Mouse (Mus musculus) embryonic facial prominence, embryonic 11.5 days (tissue): ENCODE data around the gene Hoxb7. TPM values are rescaled to one million over a fixed set of nuclear protein-coding genes. Genes with fewer than 3 reads are reported as not detected.
A peak's percentile ranks its signal among the peaks of the same experiment; 100 is the strongest.

Experiments used
- ATAC-seq: fragments of 200-750 bp; cut with Nextera tagmentation; replicated peaks from 2 replicates; pipeline ENCODE4 v1.8.0; 2017; ENCODE audit warnings: low read depth; ENCODE audit not compliant: insufficient number of reproducible peaks, low FRiP score, low TSS enrichment
- DNase-seq: peaks from one replicate; pipeline ENCODE4 v3.0.0-alpha.2; 2015; ENCODE audit warnings: low spot score
- H3K27ac ChIP-seq: fragments of 300-500 bp; sonication (generic); replicated peaks from 2 replicates; pipeline ENCODE4 v1.5.1; 2014; ENCODE audit warnings: mild to moderate bottlenecking, low read depth, low read length, control low read depth
- H3K27me3 ChIP-seq: fragments of 300-500 bp; sonication (generic); 2 replicates; pipeline ENCODE4 v1.6.1; 2014; ENCODE audit warnings: mild to moderate bottlenecking, low read length, moderate library complexity, mixed read lengths; ENCODE audit not compliant: control insufficient read depth, insufficient read depth
- H3K36me3 ChIP-seq: fragments of 300-500 bp; sonication (generic); replicated peaks from 2 replicates; pipeline ENCODE4 v1.6.1; 2014; ENCODE audit warnings: low read depth, mild to moderate bottlenecking, low read length, moderate library complexity, mixed read lengths; ENCODE audit not compliant: control insufficient read depth, insufficient read depth
- H3K4me1 ChIP-seq: fragments of 300-500 bp; sonication (generic); 2 replicates; pipeline ENCODE4 v1.6.1; 2014; ENCODE audit warnings: low read length, mixed read lengths; ENCODE audit not compliant: control insufficient read depth, insufficient read depth
- H3K4me2 ChIP-seq: fragments of 300-500 bp; sonication (generic); 2 replicates; pipeline ENCODE4 v1.6.1; 2014; ENCODE audit warnings: low read depth, mild to moderate bottlenecking, control low read depth, low read length, moderate library complexity
- H3K4me3 ChIP-seq: fragments of 300-500 bp; sonication (generic); 2 replicates; pipeline ENCODE4 v1.5.1; 2014; ENCODE audit warnings: low read depth, low read length, control low read depth
- H3K9ac ChIP-seq: fragments of 300-500 bp; sonication (generic); replicated peaks from 2 replicates; pipeline ENCODE4 v1.6.1; 2014; ENCODE audit warnings: mild to moderate bottlenecking, control low read depth, low read length
- H3K9me3 ChIP-seq: fragments of 300-500 bp; sonication (generic); replicated peaks from 2 replicates; pipeline ENCODE4 v1.6.1; 2016; ENCODE audit warnings: mild to moderate bottlenecking, low read length, inconsistent platforms, mixed read lengths; ENCODE audit not compliant: control insufficient read depth
- whole genome bisulfite sequencing: fragments of 180-500 bp; shearing (Covaris S2); extraction: QIAGEN DNeasy Blood & Tissue Kit; methylation state at CpG from one replicate; pipeline ENCODE4 v1.1.7; 2014; 5-methylcytosine and 5-hydroxymethylcytosine counted together
- microRNA counts: library from miRNA; unstranded; fragments of <30 nt; microRNA quantifications from one replicate; lab custom pipeline; 2016
- microRNA-seq: library from miRNA; unstranded; fragments of <30 nt; microRNA quantifications from one replicate; pipeline ENCODE4, GENCODE M21; 2016; ENCODE audit warnings: borderline number of aligned reads
- polyA plus RNA-seq: library from polyadenylated mRNA; unstranded; fragments of >200 nt; fragmentation: Nextera tagmentation; extraction: Ambion mirVana; gene quantifications from 2 replicates; pipeline ENCODE4 v1.2.1, GENCODE M21; 2014

Gene Hoxb7
- polyA plus RNA-seq, 1 experiment from 2014 or later = 0.15 TPM

DNA sequence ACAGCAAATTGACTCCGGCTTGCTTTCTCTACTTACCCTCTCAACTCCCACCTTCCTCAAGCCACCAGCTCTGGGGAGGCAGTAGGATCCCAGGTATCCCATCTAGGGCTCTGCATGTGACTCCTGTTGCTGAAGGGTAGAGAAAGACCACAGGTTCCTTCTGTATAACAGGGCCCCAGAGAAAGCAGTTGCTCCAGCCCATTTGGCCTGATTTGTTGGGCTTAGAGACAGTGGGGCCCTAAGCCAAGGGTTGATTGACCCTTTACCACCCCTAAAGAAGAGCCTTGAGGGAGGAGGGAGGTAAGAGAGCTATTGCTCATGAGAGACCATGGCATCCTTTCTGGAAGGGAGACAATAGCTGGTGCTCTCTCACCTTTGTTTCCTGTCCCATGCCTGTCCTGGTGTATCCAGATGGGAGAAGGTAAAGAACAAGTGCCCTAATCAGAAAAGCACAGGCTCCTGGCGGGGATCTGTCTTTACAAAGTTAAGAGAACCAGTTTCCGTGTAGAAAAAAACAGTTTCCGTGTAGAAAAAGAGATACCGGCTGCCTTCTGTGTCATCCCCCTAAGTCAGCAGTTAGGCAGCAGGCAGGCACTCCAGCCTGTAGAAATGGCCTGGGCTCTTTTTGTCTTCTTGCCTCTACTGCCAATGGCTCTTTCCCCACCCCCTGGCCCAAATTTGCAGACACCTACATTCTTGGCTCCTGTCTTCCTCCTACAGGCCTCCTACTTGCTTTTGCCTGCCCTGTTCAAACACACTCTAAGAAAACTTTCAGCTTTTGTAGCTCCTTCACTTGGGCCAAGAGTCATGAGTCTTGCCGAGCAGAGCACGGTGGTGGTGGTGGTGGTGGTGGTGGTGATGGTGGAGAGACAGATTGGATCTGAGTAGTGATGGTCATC lies 52.8 kb downstream of the Hoxb7 start:
- ATAC-seq = no peak
- WGBS = 8% methylated on average over 7 of the region's 7 CpGs

More for the DNA sequence above, 52.8 kb downstream of the Hoxb7 start:
- H3K36me3 ChIP-seq = no peaks in the 10 kb centered on the region
- H3K27ac ChIP-seq = no peak overlapping the region; the same call in 1 of the 2 replicates
- H3K27me3 ChIP-seq = peaks cover 92% of the 10 kb centered on the region
- H3K4me1 ChIP-seq = no peaks in the 10 kb centered on the region; the same call in 1 of the 2 replicates
- no peak overlapping the region for H3K4me2 ChIP-seq
- H3K4me3 ChIP-seq = no peak overlapping the region
- H3K9ac ChIP-seq = no peak overlapping the region
- no peaks in the 10 kb centered on the region for H3K9me3 ChIP-seq
- DNase-seq = no peak

MicroRNA genes within 50 kb of the gene (microRNA counts, 519-probe panel; counts per million panel counts)
- microRNA mmu-miR-10a (lab: Ali Mortazavi, UCI) (3,714 counts per million, percentile 55 among the panel's probes with 10 or more counts), microRNA mmu-miR-196a (lab: Ali Mortazavi, UCI) (1,298 counts per million, percentile 4 among the panel's probes with 10 or more counts)

Small RNA genes lying within 50 kb of the gene (microRNA-seq; reads per million reads assigned to microRNA genes)
- 1,861 reads per million, percentile 77 among the genes with 10 or more reads in this experiment for gene Mir10a
- not detected for gene Mir196a-1

Other genes with a start within 250 kb of the Hoxb7 start
- 28.2 and 28.3 TPM in 2 replicates for gene Ube2z, start 221.2 kb upstream of the Hoxb7 start, polyA plus RNA-seq
- gene Atp5g1, start 211.0 kb upstream of the Hoxb7 start, polyA plus RNA-seq = 478 and 527 TPM in 2 replicates
- not detected in 2 replicates for gene Calcoco2, start 174.7 kb upstream of the Hoxb7 start, polyA plus RNA-seq
- not detected in 2 replicates for gene Ttll6, start 152.8 kb upstream of the Hoxb7 start, polyA plus RNA-seq
- gene Hoxb13, start 92.3 kb upstream of the Hoxb7 start, polyA plus RNA-seq = not detected in 2 replicates
- 0.38 and 0.63 TPM in 2 replicates for gene Hoxb9, start 15.2 kb upstream of the Hoxb7 start, polyA plus RNA-seq
- gene Hoxb8, start 4.7 kb upstream of the Hoxb7 start, polyA plus RNA-seq = 0.40 and 0.63 TPM in 2 replicates
- 0.73 and 1.2 TPM in 2 replicates for gene Hoxb6, start 5.9 kb downstream of the Hoxb7 start, polyA plus RNA-seq
- 0.67 and 2.0 TPM in 2 replicates for gene Hoxb5, start 16.7 kb downstream of the Hoxb7 start, polyA plus RNA-seq
- 0.18 and 0.24 TPM in 2 replicates for gene Hoxb4, start 31.6 kb downstream of the Hoxb7 start, polyA plus RNA-seq
- 0.65 and 0.79 TPM in 2 replicates for gene Hoxb3, start 36.7 kb downstream of the Hoxb7 start, polyA plus RNA-seq
- 6.3 and 8.4 TPM in 2 replicates for gene Hoxb2, start 63.9 kb downstream of the Hoxb7 start, polyA plus RNA-seq
- gene Hoxb1, start 79.1 kb downstream of the Hoxb7 start, polyA plus RNA-seq = 0.26 and 0.97 TPM in 2 replicates
- gene Skap1, start 178.0 kb downstream of the Hoxb7 start, polyA plus RNA-seq = 0.25 and 0.43 TPM in 2 replicates